Mouse (Mus musculus) liver, embryonic 18 days (tissue): ENCODE measurements around the gene 4921524J17Rik. TPM values are rescaled to one million over a fixed set of nuclear protein-coding genes. Genes with fewer than 3 reads are reported as not detected.

ENCODE experiments used
- polyA plus RNA-seq: library from polyadenylated mRNA; depleted of rRNA; stranded (reverse); fragments of >200 nt; gene quantifications from 2 replicates; pipeline ENCODE4 v1.2.3, GENCODE M21; 2012; rRNA removed

Gene 4921524J17Rik
- 7.2 and 8.5 TPM in 2 replicates for polyA plus RNA-seq

DNA sequence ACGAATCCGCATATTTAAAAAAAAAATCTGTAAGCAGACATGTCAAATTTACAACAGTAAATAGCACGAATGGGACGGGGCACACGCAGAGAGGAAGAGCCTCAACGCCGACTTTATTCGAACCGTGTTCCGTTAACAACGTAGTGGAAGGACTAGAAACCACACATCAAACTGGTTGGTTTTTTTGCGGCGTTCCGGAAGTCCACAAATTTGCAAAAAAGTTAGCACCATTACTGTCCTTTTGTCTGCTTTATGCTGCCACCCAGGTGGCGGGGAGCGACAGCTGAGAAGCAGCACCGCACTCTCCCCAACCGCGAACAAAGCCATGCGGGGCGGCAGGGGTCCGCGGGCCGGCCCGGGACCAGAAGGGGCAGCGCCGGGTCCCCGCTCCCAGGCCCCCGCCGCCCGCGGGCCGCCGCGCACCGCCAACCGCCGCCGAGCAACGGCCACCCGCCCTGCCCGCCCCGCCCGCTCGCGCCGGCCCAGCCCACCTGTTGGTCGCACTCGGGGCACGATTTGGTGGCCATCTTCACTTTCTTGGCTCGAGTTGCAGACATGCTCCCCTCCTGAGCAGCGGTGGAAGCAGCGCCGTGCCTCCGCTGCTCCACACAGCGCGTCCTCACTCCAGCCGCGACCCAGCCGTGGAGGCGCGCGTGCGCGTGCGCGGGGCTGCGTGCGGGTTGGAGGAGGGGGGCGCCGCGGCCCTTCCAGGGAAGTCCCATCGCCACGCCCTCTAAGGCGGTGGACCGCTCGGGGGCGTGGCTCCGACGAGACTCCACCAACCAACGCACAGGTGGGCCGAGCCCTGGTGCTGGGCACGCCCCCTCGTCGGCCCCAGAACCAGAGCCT lies at the start of gene 4921524J17Rik:
Gene 4921524J17Rik (minus strand): TSS at position 666 of the 849 bp plus-strand sequence.

GRCm38 (mm10) chr8:85386205-85386604 lies 46.4 kb downstream of the 4921524J17Rik start, which contains the start of gene Mylk3:
Mylk3 (minus strand) TSS chr8:85386345.

Other genes with a start within 250 kb of the 4921524J17Rik start
- not detected in 2 replicates for gene Olfr371, start 206.8 kb downstream of the 4921524J17Rik start, polyA plus RNA-seq
- 33.7 and 35.9 TPM in 2 replicates for gene Orc6, start 133.2 kb downstream of the 4921524J17Rik start, polyA plus RNA-seq
- 27.4 and 28.6 TPM in 2 replicates for gene Vps35, start 133.0 kb downstream of the 4921524J17Rik start, polyA plus RNA-seq
- 19.8 and 22.4 TPM in 2 replicates for gene Mylk3, start 46.5 kb downstream of the 4921524J17Rik start, polyA plus RNA-seq
- 18.2 and 19.1 TPM in 2 replicates for gene Gpt2, start 59.7 kb upstream of the 4921524J17Rik start, polyA plus RNA-seq
- gene Dnaja2, start 122.5 kb upstream of the 4921524J17Rik start, polyA plus RNA-seq, result 22.9 and 24.6 TPM in 2 replicates